Mouse (Mus musculus) G1E (cell line): ENCODE measurements around the gene 4933405L10Rik.

Experiments
- CTCF ChIP-seq: IDR thresholded peaks from 2 replicates; pipeline ENCODE4 v1.5.1; 2012; ENCODE audit warnings: low read depth, low read length, inconsistent platforms, mixed read lengths
- GATA1 ChIP-seq: IDR thresholded peaks from 2 replicates; pipeline ENCODE4 v1.6.1; 2012; ENCODE audit warnings: borderline replicate concordance, low read length, inconsistent platforms, mixed read lengths
- TAL1 ChIP-seq: conservative IDR thresholded peaks from 2 replicates; pipeline ENCODE4 v1.6.1; 2012; ENCODE audit warnings: low read depth, low read length, inconsistent platforms, mixed read lengths

DNA sequence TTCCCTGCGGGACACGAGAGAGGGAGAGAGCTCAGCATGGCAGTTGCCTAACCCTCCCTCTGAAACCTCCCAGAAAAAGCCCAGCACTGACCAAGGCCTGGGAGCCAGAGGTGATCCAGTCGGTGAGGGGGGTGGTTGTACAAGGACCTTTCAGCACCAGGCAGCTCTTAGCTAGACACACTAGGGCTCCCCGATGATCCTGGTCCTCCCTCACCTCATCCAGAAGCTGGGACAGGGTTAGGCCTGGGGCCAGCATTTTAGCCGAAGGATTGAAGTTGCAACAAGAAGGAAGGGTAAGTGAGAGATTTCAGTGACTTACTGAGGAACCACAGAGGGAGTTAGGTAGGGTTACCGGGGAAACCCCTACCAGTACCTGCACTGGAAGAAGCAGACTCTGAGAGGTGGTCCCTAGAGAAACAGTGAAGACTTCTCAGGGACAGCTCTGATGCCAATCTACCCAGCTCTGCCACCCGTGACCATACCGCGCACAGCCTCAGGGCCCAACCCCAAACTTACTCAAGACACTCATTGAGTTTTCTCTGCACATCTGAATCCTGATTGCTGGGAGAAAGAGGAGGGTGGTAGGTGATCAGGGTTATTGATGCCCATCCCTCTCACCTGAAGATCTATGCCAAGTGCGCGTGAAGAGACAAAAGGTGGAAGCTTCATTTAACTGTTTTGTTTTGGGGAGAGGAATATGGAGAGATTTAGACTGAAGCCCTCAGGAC, 7.8 kb upstream of the 4933405L10Rik start:
- TF ChIP-seq CTCF: no peak
- no peak for TF ChIP-seq TAL1
- no peak for TF ChIP-seq GATA1
